Mouse (Mus musculus) neural tube, embryonic 14.5 days (tissue): Measurements from ENCODE around the gene Aanat. TPM values are rescaled to one million over a fixed set of nuclear protein-coding genes. Genes with fewer than 3 reads are reported as not detected.

ENCODE experiments used
- polyA plus RNA-seq: library from polyadenylated mRNA; unstranded; fragments of >200 nt; fragmentation: Nextera tagmentation; extraction: Ambion mirVana; gene quantifications from 2 replicates; pipeline ENCODE4 v1.2.1, GENCODE M21; 2014

The Aanat gene
- polyA plus RNA-seq, 1 experiment from 2014 or later = 0.40 TPM

Other genes with a start within 250 kb of the Aanat start
- gene Rnf157, start 173.4 kb upstream of the Aanat start, polyA plus RNA-seq = 63.5 and 87.7 TPM in 2 replicates
- gene Ubald2, start 152.3 kb upstream of the Aanat start, polyA plus RNA-seq = 64.0 and 68.4 TPM in 2 replicates
- not detected in 2 replicates for gene Qrich2, start 120.2 kb upstream of the Aanat start, polyA plus RNA-seq
- gene Prpsap1, start 92.2 kb upstream of the Aanat start, polyA plus RNA-seq = 171 and 179 TPM in 2 replicates
- 0.54 and 3.6 TPM in 2 replicates for gene Sphk1, start 55.5 kb upstream of the Aanat start, polyA plus RNA-seq
- 26.2 and 30.2 TPM in 2 replicates for gene Ube2o, start 5.0 kb upstream of the Aanat start, polyA plus RNA-seq
- 0.52 and 1.1 TPM in 2 replicates for gene Rhbdf2, start 40.6 kb downstream of the Aanat start, polyA plus RNA-seq
- 2.7 and 3.1 TPM in 2 replicates for gene Prcd, start 67.1 kb downstream of the Aanat start, polyA plus RNA-seq
- 23.7 and 29.1 TPM in 2 replicates for gene Cygb, start 67.9 kb downstream of the Aanat start, polyA plus RNA-seq
- gene St6galnac1, start 189.1 kb downstream of the Aanat start, polyA plus RNA-seq = not detected in 2 replicates
- gene Mxra7, start 241.6 kb downstream of the Aanat start, polyA plus RNA-seq = 29.9 and 40.4 TPM in 2 replicates